Mouse (Mus musculus): Measurements from ENCODE around the gene Casc1. TPM values are rescaled to one million over a fixed set of nuclear protein-coding genes. Genes with fewer than 3 reads are reported as not detected.
A peak's percentile ranks its signal among the peaks of the same experiment; 100 is the strongest.

Gene Casc1
- polyA plus RNA-seq (2012; rRNA removed) = 1.5 and 1.8 TPM in 2 replicates

- TF ChIP-seq POLR2A (IDR thresholded peaks at IDR 0.05; ENCODE audit: borderline replicate concordance, extremely low read depth, insufficient read depth, insufficient read length, poor library complexity, severe bottlenecking) = peak; percentile 89; the same call in 1 of the 2 replicates
- no peak for TF ChIP-seq CTCF (IDR thresholded peaks at IDR 0.05; ENCODE audit: borderline replicate concordance, extremely low read depth, insufficient read depth, insufficient read length)
- DNase-seq (ENCODE audit: low read depth) = peak; percentile 100
These were observed at the start of gene Casc1, which contains the start of gene Etfrf1 for GRCm38 (mm10) chr6:145210816-145211338. Gene Casc1, minus strand, starts transcription at chr6:145211005. Gene Etfrf1, plus strand, starts transcription at chr6:145211134.

- no peak for TF ChIP-seq POLR2A (IDR thresholded peaks at IDR 0.05; ENCODE audit: borderline replicate concordance, extremely low read depth, insufficient read depth, insufficient read length, poor library complexity, severe bottlenecking)
- no peak for TF ChIP-seq CTCF (IDR thresholded peaks at IDR 0.05; ENCODE audit: borderline replicate concordance, extremely low read depth, insufficient read depth, insufficient read length)
- DNase-seq (ENCODE audit: low read depth) = no peak
These were observed 45.9 kb upstream of the Casc1 start for GRCm38 (mm10) chr6:145256701-145257073.

DNA sequence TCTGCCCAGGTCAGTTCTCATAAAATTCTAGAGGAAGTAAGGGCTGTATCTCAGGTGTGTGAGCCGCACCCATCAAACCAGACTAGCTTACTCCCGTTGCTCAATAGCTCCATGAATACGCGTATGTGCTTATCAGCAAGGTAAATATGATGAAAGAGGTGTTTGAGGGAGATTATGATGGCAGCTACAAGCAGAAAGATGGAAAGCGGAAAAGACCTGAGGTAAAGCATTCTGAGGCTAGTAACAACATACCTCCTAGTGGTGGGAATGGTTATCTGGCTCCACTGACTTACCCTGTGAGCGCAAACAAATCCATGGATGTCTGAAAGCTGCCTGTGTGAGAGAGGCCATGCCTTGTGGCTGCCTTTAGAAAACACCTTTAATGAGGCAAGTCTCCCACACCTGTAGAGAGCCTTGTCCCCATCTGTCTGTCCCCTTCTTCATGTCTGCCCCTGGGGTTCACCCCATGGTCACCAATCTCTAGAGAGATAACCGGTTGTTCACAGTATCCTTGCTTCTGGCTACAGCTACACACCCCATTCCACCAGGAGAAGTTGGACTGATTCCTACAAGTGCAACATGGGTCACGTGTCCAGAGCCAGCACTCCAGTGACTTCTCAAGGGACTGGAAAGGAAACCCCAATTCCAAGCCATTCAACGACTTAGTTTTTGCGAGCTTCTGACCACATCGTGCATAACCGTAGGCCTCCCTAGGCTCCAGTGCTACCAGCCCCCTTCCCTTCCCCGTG lies 45.3 kb upstream of the Casc1 start:
- TF ChIP-seq CTCF (IDR thresholded peaks at IDR 0.05; ENCODE audit: borderline replicate concordance, extremely low read depth, insufficient read depth, insufficient read length) (peak; percentile 5; the same call in 1 of the 2 replicates), POLR2A (IDR thresholded peaks at IDR 0.05; ENCODE audit: borderline replicate concordance, extremely low read depth, insufficient read depth, insufficient read length, poor library complexity, severe bottlenecking) (no peak)
- no peak for DNase-seq (ENCODE audit: low read depth)

DNA sequence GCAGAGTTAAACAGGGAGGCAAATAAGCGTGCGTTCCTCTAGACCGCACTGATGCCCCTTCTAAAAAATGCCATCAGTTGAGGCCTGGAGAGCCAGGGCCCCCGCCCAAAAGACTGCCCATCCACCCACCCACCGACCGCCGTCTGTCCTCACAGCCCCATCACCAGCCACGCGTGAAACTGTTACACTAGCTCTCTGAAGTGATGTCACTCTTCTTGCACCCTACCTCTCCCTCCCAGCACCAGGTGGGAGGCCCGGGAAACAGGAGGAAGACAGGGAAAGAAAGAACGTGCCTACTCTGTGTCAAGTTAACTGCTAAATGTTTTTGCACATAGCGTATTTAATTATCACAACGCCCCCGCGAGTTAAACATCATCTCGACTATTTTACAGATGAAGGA lies 40.0 kb upstream of the Casc1 start:
- TF ChIP-seq POLR2A (IDR thresholded peaks at IDR 0.05; ENCODE audit: borderline replicate concordance, extremely low read depth, insufficient read depth, insufficient read length, poor library complexity, severe bottlenecking) = no peak
- no peak for DNase-seq (ENCODE audit: low read depth)

GRCm38 (mm10) chr6:145250185-145250791 lies 39.5 kb upstream of the Casc1 start, which contains the start of gene Kras:
Gene Kras, minus strand, starts transcription at chr6:145250239.
- TF ChIP-seq CTCF (IDR thresholded peaks at IDR 0.05; ENCODE audit: borderline replicate concordance, extremely low read depth, insufficient read depth, insufficient read length) = no peak
- TF ChIP-seq POLR2A (IDR thresholded peaks at IDR 0.05; ENCODE audit: borderline replicate concordance, extremely low read depth, insufficient read depth, insufficient read length, poor library complexity, severe bottlenecking) = peak; percentile 78
- DNase-seq (ENCODE audit: low read depth) = peak; percentile 97

GRCm38 (mm10) chr6:145249291-145250184 lies 38.7 kb upstream of the Casc1 start:
- TF ChIP-seq POLR2A (IDR thresholded peaks at IDR 0.05; ENCODE audit: borderline replicate concordance, extremely low read depth, insufficient read depth, insufficient read length, poor library complexity, severe bottlenecking) = 0 out of 2 replicates have a peak, but pooled peaks have one; percentile 7
- TF ChIP-seq CTCF (IDR thresholded peaks at IDR 0.05; ENCODE audit: borderline replicate concordance, extremely low read depth, insufficient read depth, insufficient read length) = no peak
- DNase-seq (ENCODE audit: low read depth) = peak; percentile 58

DNA sequence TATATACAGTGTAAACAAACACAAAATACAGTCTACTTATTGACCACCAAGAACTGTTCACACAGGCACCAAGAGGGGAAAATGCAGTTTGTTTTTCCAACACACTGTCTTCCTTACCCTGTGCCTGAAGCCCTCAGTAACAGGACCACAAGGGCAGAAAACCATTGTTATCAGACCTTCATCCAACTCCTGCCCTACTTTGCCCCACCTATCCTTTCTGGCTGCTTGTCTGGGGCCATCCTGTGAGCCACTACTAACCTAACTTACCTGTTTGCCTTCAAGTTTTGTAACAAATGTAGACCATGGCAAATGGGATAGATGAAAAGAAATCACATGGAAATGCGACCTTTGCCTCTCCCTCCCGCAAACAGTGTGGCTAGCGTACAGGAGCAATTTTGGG lies 37.1 kb upstream of the Casc1 start:
- no peak for TF ChIP-seq CTCF (IDR thresholded peaks at IDR 0.05; ENCODE audit: borderline replicate concordance, extremely low read depth, insufficient read depth, insufficient read length)
- TF ChIP-seq POLR2A (IDR thresholded peaks at IDR 0.05; ENCODE audit: borderline replicate concordance, extremely low read depth, insufficient read depth, insufficient read length, poor library complexity, severe bottlenecking) = no peak
- DNase-seq (ENCODE audit: low read depth) = no peak

DNA sequence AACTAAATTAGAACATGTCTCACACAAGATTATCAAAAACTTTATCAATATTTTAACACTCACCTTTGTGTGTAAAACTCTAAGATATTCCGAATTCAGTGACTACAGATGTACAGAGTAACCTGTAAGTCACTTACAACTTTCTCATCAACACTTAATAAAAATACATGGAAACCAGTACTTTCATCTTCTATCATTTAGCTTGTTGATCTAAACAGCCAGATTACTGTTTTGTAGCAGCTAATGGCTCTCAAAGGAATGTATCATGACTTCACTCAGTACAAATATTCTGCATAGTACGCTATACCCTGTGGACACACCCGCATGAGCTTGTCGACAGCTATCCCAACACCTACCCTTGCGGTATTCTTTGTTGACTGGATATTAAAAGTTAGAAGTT lies 36.0 kb upstream of the Casc1 start:
- TF ChIP-seq CTCF (IDR thresholded peaks at IDR 0.05; ENCODE audit: borderline replicate concordance, extremely low read depth, insufficient read depth, insufficient read length) = no peak
- TF ChIP-seq POLR2A (IDR thresholded peaks at IDR 0.05; ENCODE audit: borderline replicate concordance, extremely low read depth, insufficient read depth, insufficient read length, poor library complexity, severe bottlenecking) = no peak
- DNase-seq (ENCODE audit: low read depth) = no peak

DNA sequence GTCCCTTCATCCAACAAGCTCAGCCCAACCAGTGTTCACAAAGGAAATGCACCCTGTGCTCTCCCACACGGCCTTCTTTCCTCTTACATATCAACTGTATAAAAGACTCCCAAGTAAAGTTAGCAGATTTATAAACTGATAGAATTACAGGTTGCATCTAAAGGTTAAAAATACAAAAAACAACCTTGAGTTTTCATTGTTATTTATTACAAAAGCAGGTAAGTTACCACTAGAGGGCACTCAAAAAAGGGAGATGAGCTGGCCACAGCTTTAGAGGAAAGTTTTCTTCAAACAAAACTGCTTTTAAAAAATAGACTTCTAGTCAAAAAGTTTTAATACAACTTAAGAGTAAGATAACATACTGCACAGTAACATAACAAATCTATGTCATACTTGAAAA lies 31.7 kb upstream of the Casc1 start:
- TF ChIP-seq CTCF (IDR thresholded peaks at IDR 0.05; ENCODE audit: borderline replicate concordance, extremely low read depth, insufficient read depth, insufficient read length) (no peak), POLR2A (IDR thresholded peaks at IDR 0.05; ENCODE audit: borderline replicate concordance, extremely low read depth, insufficient read depth, insufficient read length, poor library complexity, severe bottlenecking) (no peak)
- DNase-seq (ENCODE audit: low read depth) = peak; percentile 53

- TF ChIP-seq CTCF (IDR thresholded peaks at IDR 0.05; ENCODE audit: borderline replicate concordance, extremely low read depth, insufficient read depth, insufficient read length) = no peak
- no peak for TF ChIP-seq POLR2A (IDR thresholded peaks at IDR 0.05; ENCODE audit: borderline replicate concordance, extremely low read depth, insufficient read depth, insufficient read length, poor library complexity, severe bottlenecking)
- no peak for DNase-seq (ENCODE audit: low read depth)
These were observed 29.5 kb upstream of the Casc1 start for GRCm38 (mm10) chr6:145240285-145240684.

DNA sequence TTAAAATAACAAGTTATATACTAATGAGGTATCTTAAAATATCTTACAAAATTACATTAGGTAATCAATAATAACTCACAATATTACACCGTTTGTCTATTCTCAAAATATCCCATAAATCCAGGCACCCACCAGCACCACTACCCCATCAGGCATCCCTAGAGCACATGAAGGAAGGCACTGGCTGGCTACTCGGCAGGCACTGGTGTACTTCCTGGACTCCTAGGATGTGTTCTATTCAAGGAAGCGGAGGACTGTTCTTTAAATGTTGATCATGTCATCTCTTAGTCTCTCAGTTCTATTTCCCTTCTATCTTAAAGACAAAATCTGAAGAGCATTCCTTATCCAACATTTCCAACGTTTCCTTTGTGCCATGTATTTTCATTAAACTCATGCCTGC lies 26.3 kb upstream of the Casc1 start:
- no peak for DNase-seq (ENCODE audit: low read depth)
- no peak for TF ChIP-seq POLR2A (IDR thresholded peaks at IDR 0.05; ENCODE audit: borderline replicate concordance, extremely low read depth, insufficient read depth, insufficient read length, poor library complexity, severe bottlenecking)
- TF ChIP-seq CTCF (IDR thresholded peaks at IDR 0.05; ENCODE audit: borderline replicate concordance, extremely low read depth, insufficient read depth, insufficient read length) = no peak

All from brain, embryonic 14.5 days (tissue).